Mouse (Mus musculus) heart, embryonic 11.5 days (tissue): Measurements from ENCODE around the gene Clnk. TPM values are rescaled to one million over a fixed set of nuclear protein-coding genes. Genes with fewer than 3 reads are reported as not detected.

ENCODE experiments used
- ATAC-seq: fragments of 200-750 bp; cut with Nextera tagmentation; replicated peaks from 2 replicates; pipeline ENCODE4 v1.8.0; 2017; ENCODE audit warnings: moderate library complexity; ENCODE audit not compliant: insufficient number of reproducible peaks, low FRiP score, low TSS enrichment
- H3K27ac ChIP-seq: fragments of 300-500 bp; sonication (generic); 2 replicates; pipeline ENCODE4 v1.5.1; 2014; ENCODE audit warnings: mild to moderate bottlenecking, low read depth, low read length
- H3K27me3 ChIP-seq: fragments of 300-500 bp; sonication (generic); 2 replicates; pipeline ENCODE4 v1.6.1; 2014; ENCODE audit warnings: mild to moderate bottlenecking, low read length, mixed read lengths; ENCODE audit not compliant: control insufficient read depth, insufficient read depth
- H3K36me3 ChIP-seq: fragments of 300-500 bp; sonication (generic); 2 replicates; pipeline ENCODE4 v1.6.1; 2014; ENCODE audit warnings: mild to moderate bottlenecking, low read length, moderate library complexity, mixed read lengths; ENCODE audit not compliant: control insufficient read depth, insufficient read depth
- H3K4me1 ChIP-seq: fragments of 300-500 bp; sonication (generic); 2 replicates; pipeline ENCODE4 v1.6.1; 2014; ENCODE audit warnings: low read length; ENCODE audit not compliant: control insufficient read depth, insufficient read depth
- H3K4me2 ChIP-seq: fragments of 300-500 bp; sonication (generic); 2 replicates; pipeline ENCODE4 v1.6.1; 2014; ENCODE audit warnings: mild to moderate bottlenecking, moderate library complexity
- H3K4me3 ChIP-seq: fragments of 300-500 bp; sonication (generic); 2 replicates; pipeline ENCODE4 v1.5.1; 2014; ENCODE audit warnings: low read depth, low read length
- H3K9ac ChIP-seq: fragments of 300-500 bp; sonication (generic); 2 replicates; pipeline ENCODE4 v1.6.1; 2014; ENCODE audit warnings: mild to moderate bottlenecking, low read depth, low read length, moderate library complexity
- H3K9me3 ChIP-seq: fragments of 300-500 bp; sonication (generic); replicated peaks from 2 replicates; pipeline ENCODE4 v1.6.1; 2016; ENCODE audit warnings: low read length; ENCODE audit not compliant: control insufficient read depth
- WGBS: fragments of 180-500 bp; shearing (Covaris S2); extraction: QIAGEN DNeasy Blood & Tissue Kit; methylation state at CpG from one replicate; pipeline ENCODE4 v1.1.7; 2014; ENCODE audit not compliant: insufficient replicate concordance; 5-methylcytosine and 5-hydroxymethylcytosine counted together
- polyA plus RNA-seq: library from polyadenylated mRNA; unstranded; fragments of >200 nt; fragmentation: Nextera tagmentation; extraction: Ambion mirVana; gene quantifications from 2 replicates; pipeline ENCODE4 v1.2.1, GENCODE M21; 2014

Gene Clnk
- polyA plus RNA-seq, 1 experiment from 2014 or later, result not detected

DNA sequence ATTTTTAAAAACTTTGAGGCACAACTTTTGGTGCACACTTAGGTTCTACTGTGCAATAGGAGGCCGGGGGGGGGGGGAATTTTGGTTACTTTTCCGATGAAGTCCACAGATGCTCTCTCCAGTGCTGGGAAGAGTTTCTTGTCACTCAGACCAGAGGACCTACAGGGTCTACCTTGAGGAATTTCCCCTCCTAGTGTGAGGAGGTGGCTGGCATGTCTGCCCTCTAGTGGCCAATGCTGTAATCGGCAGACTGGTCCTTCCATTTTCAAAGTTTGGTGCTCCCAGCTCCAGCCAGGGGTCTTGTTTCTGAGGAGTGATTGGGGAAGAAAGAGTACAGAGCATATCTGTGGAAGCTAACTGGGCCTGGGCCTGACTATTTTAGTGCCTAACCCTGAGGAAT is 121.7 kb downstream of the Clnk start:
- no peak overlapping the region for H3K9ac ChIP-seq
- H3K4me1 ChIP-seq, result no peaks in the 10 kb centered on the region
- H3K27ac ChIP-seq, result no peak overlapping the region
- no peaks in the 10 kb centered on the region for H3K9me3 ChIP-seq
- no peaks in the 10 kb centered on the region for H3K27me3 ChIP-seq
- WGBS, result 12% methylated on average over 3 of the region's 3 CpGs
- no peak overlapping the region for H3K4me2 ChIP-seq
- no peak overlapping the region for H3K4me3 ChIP-seq
- no peak for ATAC-seq
- no peaks in the 10 kb centered on the region for H3K36me3 ChIP-seq

- no peaks in the 10 kb centered on the region for H3K27me3 ChIP-seq
- no peak overlapping the region for H3K4me3 ChIP-seq
- WGBS, result 14% methylated on average over 4 of the region's 4 CpGs
- H3K9me3 ChIP-seq, result no peaks in the 10 kb centered on the region
- H3K27ac ChIP-seq, result no peak overlapping the region
- no peak overlapping the region for H3K9ac ChIP-seq
- no peak overlapping the region for H3K4me2 ChIP-seq
- H3K36me3 ChIP-seq, result no peaks in the 10 kb centered on the region
- H3K4me1 ChIP-seq, result no peaks in the 10 kb centered on the region
- no peak for ATAC-seq
These were observed 123.9 kb downstream of the Clnk start for GRCm38 (mm10) chr5:38752749-38753148.

- H3K9me3 ChIP-seq, result no peaks in the 10 kb centered on the region
- no peak overlapping the region for H3K4me3 ChIP-seq
- ATAC-seq, result no peak
- H3K4me2 ChIP-seq, result no peak overlapping the region
- H3K36me3 ChIP-seq, result no peaks in the 10 kb centered on the region
- H3K9ac ChIP-seq, result no peak overlapping the region
- no peaks in the 10 kb centered on the region for H3K27me3 ChIP-seq
- H3K4me1 ChIP-seq, result no peaks in the 10 kb centered on the region
- WGBS, result 58% methylated on average over 11 of the region's 11 CpGs
- no peak overlapping the region for H3K27ac ChIP-seq
These were observed 167.6 kb downstream of the Clnk start for GRCm38 (mm10) chr5:38708940-38709581.

DNA sequence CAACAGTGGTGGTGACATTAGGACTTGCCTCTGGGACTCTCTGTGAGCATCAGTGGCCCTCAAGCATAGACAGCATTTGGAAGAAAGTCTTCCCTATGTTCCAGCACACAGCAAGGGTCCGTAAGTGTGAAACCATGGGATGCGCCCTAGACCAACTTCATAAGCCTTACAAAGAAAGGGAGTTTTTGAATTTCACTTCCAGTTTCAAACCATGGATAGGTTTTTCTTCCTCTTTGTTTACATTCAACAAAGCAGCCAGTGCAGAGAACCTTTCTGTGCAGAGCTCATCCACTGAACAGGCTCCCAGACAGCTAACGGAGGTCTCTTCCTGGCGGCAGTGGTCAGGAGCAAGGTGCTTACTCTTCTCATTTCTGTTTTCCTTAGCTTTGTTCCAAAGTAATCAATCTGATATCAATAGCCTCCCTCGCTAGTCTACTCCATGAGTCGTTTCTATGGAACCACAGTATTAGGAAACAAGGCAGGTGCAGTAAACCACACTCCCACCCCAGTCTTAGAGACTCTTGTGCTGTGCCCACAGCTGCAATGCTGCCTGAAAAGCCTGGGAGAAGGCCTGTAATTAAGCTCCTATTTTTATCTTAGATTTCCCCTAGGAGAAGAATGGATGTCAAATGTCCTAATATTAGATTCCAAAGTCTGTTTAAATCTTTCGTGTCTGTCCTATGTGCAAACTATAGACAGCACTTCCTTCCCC is 169.1 kb downstream of the Clnk start:
- WGBS, result 69% methylated on average over 7 of the region's 7 CpGs

GRCm38 (mm10) chr5:38702941-38703340 is 173.7 kb downstream of the Clnk start:
- Histone ChIP-seq H3K9ac (no peak overlapping the region), H3K9me3 (no peaks in the 10 kb centered on the region), H3K4me1 (no peaks in the 10 kb centered on the region), H3K36me3 (no peaks in the 10 kb centered on the region), H3K27ac (no peak overlapping the region), H3K4me3 (no peak overlapping the region), H3K27me3 (no peaks in the 10 kb centered on the region), H3K4me2 (no peak overlapping the region)
- 81% methylated on average over 6 of the region's 6 CpGs for WGBS
- ATAC-seq, result no peak

More for the DNA sequence above, 169.1 kb downstream of the Clnk start:
- H3K36me3 ChIP-seq, result no peaks in the 10 kb centered on the region
- H3K4me3 ChIP-seq, result no peak overlapping the region
- no peak overlapping the region for H3K4me2 ChIP-seq
- H3K9me3 ChIP-seq, result no peaks in the 10 kb centered on the region
- no peak overlapping the region for H3K27ac ChIP-seq
- no peaks in the 10 kb centered on the region for H3K4me1 ChIP-seq
- H3K27me3 ChIP-seq, result no peaks in the 10 kb centered on the region
- ATAC-seq, result no peak
- H3K9ac ChIP-seq, result no peak overlapping the region

- Histone ChIP-seq H3K27ac (no peak overlapping the region), H3K9me3 (no peaks in the 10 kb centered on the region), H3K4me3 (no peak overlapping the region), H3K27me3 (no peaks in the 10 kb centered on the region), H3K9ac (no peak overlapping the region), H3K36me3 (no peaks in the 10 kb centered on the region), H3K4me1 (no peaks in the 10 kb centered on the region), H3K4me2 (no peak overlapping the region)
- 79% methylated on average over 2 of the region's 2 CpGs for WGBS
- no peak for ATAC-seq
These were observed 174.5 kb downstream of the Clnk start for GRCm38 (mm10) chr5:38702091-38702490.

DNA sequence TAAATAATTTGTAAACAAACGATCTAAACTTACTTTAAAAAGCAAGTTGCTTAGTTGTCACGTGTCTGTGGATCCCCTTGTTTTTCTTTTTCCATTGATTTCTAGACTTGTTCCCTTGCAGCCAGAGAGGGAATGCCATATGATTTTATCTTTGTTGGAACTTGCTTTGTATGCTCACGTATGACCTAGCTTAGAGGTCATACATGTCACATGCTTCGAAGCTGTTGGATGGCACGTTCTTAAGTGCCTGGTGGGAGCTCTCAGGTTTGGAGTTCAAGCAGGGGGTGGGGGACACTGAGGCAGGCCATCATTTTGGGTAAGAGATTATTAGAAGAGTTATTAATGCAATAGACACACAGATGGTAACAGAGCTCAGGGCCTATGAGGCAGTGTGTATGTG is 178.1 kb downstream of the Clnk start:
- H3K27ac ChIP-seq, result no peak overlapping the region
- no peaks in the 10 kb centered on the region for H3K27me3 ChIP-seq
- H3K9me3 ChIP-seq, result no peaks in the 10 kb centered on the region
- H3K4me2 ChIP-seq, result no peak overlapping the region
- no peaks in the 10 kb centered on the region for H3K4me1 ChIP-seq
- H3K9ac ChIP-seq, result no peak overlapping the region
- 68% methylated on average over 5 of the region's 5 CpGs for WGBS
- H3K4me3 ChIP-seq, result no peak overlapping the region
- ATAC-seq, result no peak
- no peaks in the 10 kb centered on the region for H3K36me3 ChIP-seq

- H3K27me3 ChIP-seq, result no peaks in the 10 kb centered on the region
- no peak overlapping the region for H3K9ac ChIP-seq
- H3K4me3 ChIP-seq, result no peak overlapping the region
- no peak for ATAC-seq
- no peaks in the 10 kb centered on the region for H3K36me3 ChIP-seq
- H3K4me1 ChIP-seq, result no peaks in the 10 kb centered on the region
- no peak overlapping the region for H3K4me2 ChIP-seq
- 61% methylated on average over 3 of the region's 3 CpGs for WGBS
- H3K9me3 ChIP-seq, result no peaks in the 10 kb centered on the region
- H3K27ac ChIP-seq, result no peak overlapping the region
These were observed 178.6 kb downstream of the Clnk start for GRCm38 (mm10) chr5:38698046-38698445.
